Mouse (Mus musculus): ENCODE data around the gene Gstp1.
"Not testable (repeated sequence)": the region's sequence is repeated elsewhere in the genome, so short reads cannot be mapped to it uniquely, and the experiment has no call there.

Gstp1 gene

DNA sequence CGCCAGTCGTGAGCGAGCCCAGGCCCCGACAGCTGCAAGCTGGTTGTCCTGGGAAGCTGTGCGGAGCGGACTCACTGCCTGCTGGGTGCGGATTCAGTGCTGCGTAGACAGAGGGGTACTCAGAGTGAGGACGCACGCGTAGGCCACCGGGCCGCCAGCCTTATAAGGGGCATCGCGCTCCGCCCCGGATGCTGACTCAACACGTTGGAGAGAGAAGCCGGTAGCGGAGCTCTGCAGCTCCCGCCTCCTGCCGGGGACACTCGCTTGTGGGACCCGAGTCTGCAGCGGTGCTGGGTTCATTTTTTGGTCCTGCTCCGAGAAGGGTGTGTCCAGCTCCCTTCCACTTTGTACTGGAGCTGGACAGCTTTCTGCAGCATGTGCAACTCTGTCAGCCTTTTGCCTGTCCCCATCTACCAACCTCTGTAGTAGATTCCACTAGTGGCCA lies at the start of gene Gstp1:
Gstp1 (minus strand) TSS at position 198 of the 445 bp plus-strand sequence.
- DNase-seq (ENCODE audit: low read depth) = peak; percentile 90

DNA sequence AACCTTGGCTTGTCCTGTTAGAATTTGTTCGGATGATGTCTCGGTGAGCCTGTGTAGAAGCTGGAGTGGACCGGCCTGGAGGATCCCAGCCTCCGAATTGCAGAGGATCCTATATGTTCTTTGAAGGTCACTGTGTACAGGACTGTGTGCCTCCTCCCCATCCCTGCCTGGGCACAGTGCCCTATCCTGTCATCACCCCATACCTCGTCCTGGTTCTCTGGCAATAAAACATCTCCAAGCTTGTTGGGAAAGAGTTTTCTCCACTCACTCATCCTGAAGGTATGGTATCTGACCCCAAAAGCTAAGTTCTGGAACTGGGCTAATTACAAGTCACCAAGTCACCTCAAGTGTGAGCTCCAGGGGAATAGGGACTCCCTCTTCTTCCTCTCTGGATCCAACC lies 49.3 kb upstream of the Gstp1 start:
- DNase-seq (ENCODE audit: low read depth) = no peak

- no peak for DNase-seq (ENCODE audit: low read depth)
These were observed 48.4 kb upstream of the Gstp1 start for GRCm38 (mm10) chr19:4086156-4086555.

GRCm38 (mm10) chr19:4084984-4085383 lies 47.2 kb upstream of the Gstp1 start:
- DNase-seq (ENCODE audit: low read depth) = no peak

- DNase-seq (ENCODE audit: low read depth) = no peak
These were observed 46.0 kb upstream of the Gstp1 start for GRCm38 (mm10) chr19:4083826-4084225.

DNA sequence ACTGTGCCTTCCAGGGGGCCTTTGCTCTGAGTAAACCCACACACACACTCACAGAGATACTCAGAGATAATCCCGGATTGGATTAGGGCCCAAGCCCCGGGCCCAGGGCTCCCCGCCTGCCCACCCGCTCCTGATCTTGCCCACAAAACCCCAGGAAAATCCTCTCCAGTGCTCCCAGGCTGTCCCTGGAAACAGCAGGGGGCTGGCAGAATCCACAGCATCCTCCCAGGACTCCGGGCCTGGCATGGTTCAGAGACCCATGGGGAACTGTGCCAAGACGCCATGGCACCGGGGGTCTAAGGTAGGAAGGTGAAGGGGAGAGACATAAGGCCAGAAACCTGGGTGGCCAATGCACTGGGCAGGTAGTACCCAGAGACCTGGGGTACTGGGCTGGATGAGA lies 45.5 kb upstream of the Gstp1 start:
- DNase-seq (ENCODE audit: low read depth) = no peak

DNA sequence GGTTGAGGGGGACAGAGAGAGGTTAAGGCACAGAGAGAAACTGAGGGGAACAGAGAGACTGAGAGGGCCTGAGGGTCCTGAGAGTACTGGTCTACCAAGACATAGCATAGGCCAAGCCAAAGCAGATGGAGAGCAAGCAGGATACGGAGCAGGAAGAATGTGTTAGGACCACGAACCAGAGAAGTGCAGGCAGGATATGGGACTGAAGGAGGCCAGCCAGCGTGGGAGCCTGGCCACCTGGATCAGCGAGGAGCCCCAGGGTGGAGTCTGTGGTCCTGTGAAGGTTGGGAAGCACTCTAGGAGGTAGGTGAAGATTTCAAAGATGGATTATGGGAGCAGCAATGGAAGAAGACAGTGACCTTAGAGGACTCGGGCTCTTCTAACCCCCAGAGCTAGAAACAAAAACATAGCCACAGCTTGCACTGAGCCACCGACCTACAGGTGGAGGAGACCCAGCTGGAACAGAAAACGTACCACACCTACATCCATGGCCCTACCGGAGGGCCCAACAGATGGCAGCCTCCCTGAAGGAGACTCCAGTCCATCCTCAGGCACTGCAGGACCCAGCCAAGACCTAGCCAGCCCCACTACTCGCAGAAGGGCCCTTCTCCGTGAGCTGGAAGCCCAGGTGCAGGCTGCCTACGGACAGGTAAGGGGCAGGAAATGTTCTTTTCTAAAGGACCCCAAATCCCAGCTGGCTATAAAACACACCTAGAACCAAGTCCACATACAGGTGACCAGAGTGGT lies 44.6 kb upstream of the Gstp1 start:
- no peak for DNase-seq (ENCODE audit: low read depth)

- no peak for DNase-seq (ENCODE audit: low read depth)
These were observed 43.6 kb upstream of the Gstp1 start, which contains the start of gene Cabp2 for GRCm38 (mm10) chr19:4081394-4081793. Gene Cabp2 (plus strand): TSS chr19:4081578.

DNA sequence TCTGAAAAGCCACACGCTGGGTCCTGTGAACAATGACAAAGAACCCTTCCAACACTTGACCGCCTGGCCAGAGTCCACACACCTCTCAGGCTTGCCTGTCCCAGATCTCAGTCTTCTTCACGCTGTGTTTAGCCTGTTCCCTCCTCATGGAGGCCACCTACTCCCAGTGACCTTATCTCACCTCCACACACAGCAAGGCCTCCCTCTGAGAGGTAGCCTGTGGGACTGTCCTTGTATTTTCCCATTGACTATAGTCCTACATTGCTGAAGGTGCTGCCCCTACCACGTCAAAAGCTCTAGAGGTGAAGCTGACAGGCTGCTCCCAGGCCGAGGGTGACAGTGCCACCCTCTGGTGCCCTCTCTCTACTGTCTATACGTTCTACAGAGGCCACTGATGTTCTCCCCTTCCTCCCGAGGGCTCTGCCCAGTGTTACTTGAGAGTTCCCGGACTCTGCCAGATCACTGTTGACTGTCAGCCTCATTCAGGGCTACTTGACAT lies 42.8 kb upstream of the Gstp1 start:
- DNase-seq (ENCODE audit: low read depth) = peak; percentile 81

DNA sequence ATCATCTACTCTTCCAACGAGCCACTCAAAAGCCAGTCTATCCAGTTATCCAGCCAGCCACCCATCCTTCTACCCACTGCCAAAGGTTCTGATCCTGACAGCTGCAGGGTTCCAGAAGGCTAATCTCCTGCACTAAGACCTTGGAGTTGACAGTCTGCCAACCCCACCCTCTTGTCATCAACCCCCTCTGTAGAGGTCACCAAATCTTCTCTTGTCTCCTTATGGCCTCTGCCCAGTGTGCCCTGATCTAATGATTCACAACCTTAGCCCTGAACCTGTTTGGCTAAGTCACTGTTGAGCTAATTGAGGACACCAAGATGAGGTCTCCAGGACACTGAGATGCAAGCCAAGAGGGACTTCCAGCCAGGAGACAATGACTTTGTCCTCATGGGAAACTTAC lies 41.8 kb upstream of the Gstp1 start:
- no peak for DNase-seq (ENCODE audit: low read depth)

DNA sequence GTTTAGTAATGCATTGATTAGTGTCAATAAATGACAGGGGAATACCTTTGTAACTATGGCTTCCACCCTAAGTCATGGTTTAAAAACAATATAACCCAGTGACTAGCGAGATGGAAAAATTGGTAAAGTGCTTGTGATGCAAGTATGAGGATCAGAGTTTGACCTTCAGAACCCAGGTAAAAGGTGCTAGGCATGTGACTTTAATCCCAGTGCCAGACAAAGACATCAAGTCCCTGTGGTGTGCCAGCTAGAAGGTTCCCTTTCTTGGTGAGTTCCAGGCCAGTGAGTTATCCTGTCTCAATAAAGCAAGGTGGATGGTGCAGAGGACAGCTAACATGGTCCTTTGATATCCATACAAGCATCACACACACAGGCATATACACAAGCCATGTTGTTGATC lies 37.7 kb upstream of the Gstp1 start:
- no peak for DNase-seq (ENCODE audit: low read depth)

GRCm38 (mm10) chr19:4072706-4073424 lies 35.1 kb upstream of the Gstp1 start:
- DNase-seq (ENCODE audit: low read depth) = no peak

- DNase-seq (ENCODE audit: low read depth) = no peak
These were observed 33.6 kb upstream of the Gstp1 start for GRCm38 (mm10) chr19:4071406-4071805.

- no peak for DNase-seq (ENCODE audit: low read depth)
These were observed 33.0 kb upstream of the Gstp1 start for GRCm38 (mm10) chr19:4070756-4071155.

DNA sequence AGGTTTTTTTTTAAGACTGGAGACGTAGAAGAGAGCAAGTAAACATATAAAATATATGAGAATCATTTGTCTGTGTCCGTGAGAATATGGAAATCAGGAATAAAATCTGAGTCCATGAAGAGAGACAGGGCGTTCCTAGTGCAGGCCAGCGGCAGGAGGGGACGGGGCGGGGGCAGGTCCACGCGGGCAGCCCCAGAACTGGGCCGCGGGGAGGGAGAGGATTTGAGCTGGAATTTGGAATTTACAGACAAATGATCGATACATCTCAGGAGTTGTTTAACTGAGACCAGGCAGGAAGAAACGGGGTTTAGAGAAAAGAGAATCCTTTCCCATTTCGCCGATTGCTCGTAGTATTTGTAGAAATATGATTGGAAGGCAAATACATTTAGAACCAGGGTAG lies 32.5 kb upstream of the Gstp1 start:
- no peak for DNase-seq (ENCODE audit: low read depth)

GRCm38 (mm10) chr19:4068717-4069410 lies 31.1 kb upstream of the Gstp1 start:
- no peak for DNase-seq (ENCODE audit: low read depth)

DNA sequence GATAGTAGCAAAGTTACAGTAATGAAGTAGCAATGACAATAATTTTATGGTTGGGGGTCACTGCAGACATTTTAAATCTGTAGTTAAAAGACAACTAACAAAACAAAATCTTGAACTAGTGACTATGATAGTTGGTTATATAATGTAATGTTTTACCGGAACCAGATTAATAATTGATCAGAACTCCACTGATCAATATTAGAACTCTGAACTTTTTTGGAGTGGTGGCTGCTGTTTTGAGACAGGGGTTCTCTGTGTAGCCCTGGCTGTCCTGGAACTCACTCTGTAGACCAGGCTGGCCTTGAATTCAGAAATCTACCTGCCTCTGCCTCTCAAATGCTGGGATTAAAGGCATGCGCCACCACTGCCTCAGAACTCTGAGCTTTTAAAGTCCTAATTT lies 30.5 kb upstream of the Gstp1 start:
- DNase-seq (ENCODE audit: low read depth) = not testable (repeated sequence)

GRCm38 (mm10) chr19:4066877-4067276 lies 29.1 kb upstream of the Gstp1 start:
- DNase-seq (ENCODE audit: low read depth) = peak; percentile 52

- peak; percentile 78 for DNase-seq (ENCODE audit: low read depth)
These were observed 28.5 kb upstream of the Gstp1 start for GRCm38 (mm10) chr19:4066280-4066679.

- not testable (repeated sequence) for DNase-seq (ENCODE audit: low read depth)
These were observed 26.7 kb upstream of the Gstp1 start for GRCm38 (mm10) chr19:4064501-4064900.

DNA sequence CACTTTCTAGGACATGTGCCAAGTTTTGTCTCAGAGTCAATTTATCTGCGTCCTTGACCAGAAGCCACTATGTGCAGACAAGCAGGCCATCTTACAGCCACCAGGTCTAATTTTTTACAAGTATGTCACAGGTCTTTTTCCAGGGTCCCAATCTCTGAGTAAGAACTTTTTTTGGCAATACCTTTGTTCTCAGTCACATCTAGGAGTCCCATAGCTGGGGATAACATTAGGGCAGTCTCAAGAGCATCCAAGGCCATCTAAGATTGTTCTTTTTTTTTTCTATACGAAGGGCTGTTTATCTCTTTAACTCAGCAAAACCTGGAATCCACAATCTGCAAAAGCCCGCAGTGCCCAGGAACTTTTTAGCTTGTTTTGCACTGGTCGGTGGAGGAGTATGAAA lies 25.6 kb upstream of the Gstp1 start:
- DNase-seq (ENCODE audit: low read depth) = not testable (repeated sequence)

DNA sequence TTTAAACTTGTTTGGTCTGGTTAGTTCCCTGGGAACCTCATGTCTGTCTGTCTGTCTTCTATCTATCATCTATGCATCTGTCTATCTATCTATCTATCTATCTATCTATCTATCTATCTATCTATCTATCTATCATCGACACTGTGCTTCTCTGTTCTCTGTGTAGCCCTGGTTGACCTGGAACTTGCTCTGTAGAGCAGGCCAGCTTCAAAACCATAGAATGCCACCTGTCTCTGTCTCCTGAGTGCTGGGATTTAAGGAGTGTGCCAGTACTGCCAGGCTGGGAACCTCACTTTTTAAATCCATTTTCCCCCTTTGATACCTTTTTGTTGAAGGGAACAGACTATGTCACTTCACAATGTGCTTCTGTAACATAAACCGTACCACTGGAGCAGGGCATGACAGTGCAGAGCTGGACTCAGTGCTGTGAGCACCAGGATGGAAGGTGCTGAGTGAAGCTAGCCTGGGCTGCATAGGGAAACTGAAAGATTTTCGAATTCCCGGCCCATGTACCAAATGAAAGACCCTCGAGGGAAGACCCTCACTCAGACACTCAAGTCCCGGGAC lies 23.2 kb upstream of the Gstp1 start:
- peak; percentile 69 for DNase-seq (ENCODE audit: low read depth)
